Mouse (Mus musculus) midbrain, embryonic 14.5 days (tissue): Measurements from ENCODE around the gene Plekhh3. TPM values are rescaled to one million over a fixed set of nuclear protein-coding genes. Genes with fewer than 3 reads are reported as not detected.

Source experiments
- ATAC-seq: fragments of 200-750 bp; cut with Nextera tagmentation; 2 replicates; pipeline ENCODE4 v1.8.0; 2017; ENCODE audit warnings: moderate number of reproducible peaks, moderate library complexity; ENCODE audit not compliant: low FRiP score, low TSS enrichment
- DNase-seq: peaks from one replicate; pipeline ENCODE4 v3.0.0-alpha.2; 2015
- H3K27ac ChIP-seq: fragments of 300-500 bp; sonication (generic); replicated peaks from 2 replicates; pipeline ENCODE4 v1.5.1; 2014; ENCODE audit warnings: mild to moderate bottlenecking, low read depth, low read length, moderate library complexity
- H3K27me3 ChIP-seq: fragments of 300-500 bp; sonication (generic); 2 replicates; pipeline ENCODE4 v1.6.1; 2014; ENCODE audit warnings: low read length, control low read depth, mixed read lengths; ENCODE audit not compliant: control insufficient read depth, insufficient read depth
- H3K36me3 ChIP-seq: fragments of 300-500 bp; sonication (generic); 2 replicates; pipeline ENCODE4 v1.6.1; 2014; ENCODE audit warnings: low read length, control low read depth; ENCODE audit not compliant: control insufficient read depth, insufficient read depth
- H3K4me1 ChIP-seq: fragments of 300-500 bp; sonication (generic); 2 replicates; pipeline ENCODE4 v1.6.1; 2014; ENCODE audit warnings: mild to moderate bottlenecking, antibody characterized with exemption, low read length, control low read depth; ENCODE audit not compliant: control insufficient read depth, insufficient read depth
- H3K4me2 ChIP-seq: fragments of 300-500 bp; sonication (generic); 2 replicates; pipeline ENCODE4 v1.6.1; 2014; ENCODE audit warnings: mild to moderate bottlenecking, low read length, moderate library complexity
- H3K4me3 ChIP-seq: fragments of 300-500 bp; sonication (generic); replicated peaks from 2 replicates; pipeline ENCODE4 v1.5.1; 2014; ENCODE audit warnings: low read depth, low read length
- H3K9ac ChIP-seq: fragments of 300-500 bp; sonication (generic); replicated peaks from 2 replicates; pipeline ENCODE4 v1.6.1; 2014; ENCODE audit warnings: mild to moderate bottlenecking, low read length, moderate library complexity
- H3K9me3 ChIP-seq: fragments of 300-500 bp; sonication (generic); 2 replicates; pipeline ENCODE4 v1.6.1; 2016; ENCODE audit warnings: low read length, control low read depth, mixed read lengths; ENCODE audit not compliant: control insufficient read depth
- WGBS: fragments of 180-500 bp; shearing (Covaris S2); extraction: QIAGEN DNeasy Blood & Tissue Kit; methylation state at CpG from one replicate; pipeline ENCODE4 v1.1.7; 2014; 5-methylcytosine and 5-hydroxymethylcytosine counted together
- polyA plus RNA-seq: library from polyadenylated mRNA; unstranded; fragments of >200 nt; fragmentation: Nextera tagmentation; extraction: Ambion mirVana; gene quantifications from 2 replicates; pipeline ENCODE4 v1.2.1, GENCODE M21; 2014

Gene Plekhh3
- polyA plus RNA-seq, 1 experiment from 2014 or later, result 8.2 TPM

GRCm38 (mm10) chr11:101182771-101183517 is 11.8 kb upstream of the Plekhh3 start:
- no peak overlapping the region for H3K4me3 ChIP-seq
- H3K27me3 ChIP-seq, result peaks cover 8% of the 10 kb centered on the region; the same call in 1 of the 2 replicates
- H3K9me3 ChIP-seq, result no peaks in the 10 kb centered on the region
- WGBS, result 75% methylated on average over 14 of the region's 14 CpGs
- no peak overlapping the region for H3K4me2 ChIP-seq
- no peak overlapping the region for H3K27ac ChIP-seq
- H3K36me3 ChIP-seq, result 0 out of 2 replicates have a peak, but pooled peaks cover 4% of the 10 kb centered on the region
- 0 out of 2 replicates have a peak, but pooled peaks cover 5% of the 10 kb centered on the region for H3K4me1 ChIP-seq
- ATAC-seq (no peak), DNase-seq (no peak)
- no peak overlapping the region for H3K9ac ChIP-seq

- Histone ChIP-seq H3K9ac (no peak overlapping the region), H3K9me3 (no peaks in the 10 kb centered on the region), H3K27me3 (peaks cover 18% of the 10 kb centered on the region), H3K4me3 (no peak overlapping the region), H3K27ac (no peak overlapping the region), H3K4me1 (peaks cover 10% of the 10 kb centered on the region; the same call in 1 of the 2 replicates), H3K36me3 (0 out of 2 replicates have a peak, but pooled peaks cover 4% of the 10 kb centered on the region), H3K4me2 (no peak overlapping the region)
- WGBS, result 95% methylated on average over 11 of the region's 11 CpGs
- DNase-seq, result no peak
- no peak for ATAC-seq
These were observed 10.8 kb upstream of the Plekhh3 start for GRCm38 (mm10) chr11:101181961-101182360.

GRCm38 (mm10) chr11:101180846-101181740 is 9.9 kb upstream of the Plekhh3 start:
- no peaks in the 10 kb centered on the region for H3K9me3 ChIP-seq
- H3K27ac ChIP-seq, result no peak overlapping the region
- 0 out of 2 replicates have a peak, but pooled peaks cover 4% of the 10 kb centered on the region for H3K36me3 ChIP-seq
- peaks cover 15% of the 10 kb centered on the region for H3K4me1 ChIP-seq
- H3K4me3 ChIP-seq, result no peak overlapping the region
- ATAC-seq (no peak), DNase-seq (peak; percentile 85)
- no peak overlapping the region; the same call in 1 of the 2 replicates for H3K9ac ChIP-seq
- H3K27me3 ChIP-seq, result peaks cover 25% of the 10 kb centered on the region
- H3K4me2 ChIP-seq, result no peak overlapping the region
- WGBS, result 42% methylated on average over 10 of the region's 10 CpGs

GRCm38 (mm10) chr11:101180261-101180660 is 9.1 kb upstream of the Plekhh3 start:
- H3K27me3 ChIP-seq, result peaks cover 30% of the 10 kb centered on the region
- no peak overlapping the region for H3K4me3 ChIP-seq
- 65% methylated on average over 17 of the region's 17 CpGs for WGBS
- ATAC-seq (no peak), DNase-seq (no peak)
- no peak overlapping the region for H3K27ac ChIP-seq
- no peak overlapping the region; the same call in 1 of the 2 replicates for H3K9ac ChIP-seq
- peaks cover 15% of the 10 kb centered on the region for H3K4me1 ChIP-seq
- H3K9me3 ChIP-seq, result no peaks in the 10 kb centered on the region
- no peak overlapping the region for H3K4me2 ChIP-seq
- H3K36me3 ChIP-seq, result 0 out of 2 replicates have a peak, but pooled peaks cover 4% of the 10 kb centered on the region

- 75% methylated on average over 15 of the region's 15 CpGs for WGBS
- Histone ChIP-seq H3K4me2 (no peak overlapping the region), H3K9me3 (no peaks in the 10 kb centered on the region), H3K27me3 (peaks cover 37% of the 10 kb centered on the region), H3K4me3 (no peak overlapping the region), H3K4me1 (peaks cover 21% of the 10 kb centered on the region), H3K9ac (no peak overlapping the region), H3K36me3 (no peaks in the 10 kb centered on the region), H3K27ac (no peak overlapping the region)
- ATAC-seq (no peak), DNase-seq (no peak)
These were observed 8.2 kb upstream of the Plekhh3 start for GRCm38 (mm10) chr11:101179306-101179705.

- no peak overlapping the region for H3K4me3 ChIP-seq
- no peaks in the 10 kb centered on the region for H3K36me3 ChIP-seq
- H3K9me3 ChIP-seq, result no peaks in the 10 kb centered on the region
- 49% methylated on average over 36 of the region's 36 CpGs for WGBS
- no peak overlapping the region for H3K9ac ChIP-seq
- no peak for DNase-seq
- peaks cover 38% of the 10 kb centered on the region for H3K27me3 ChIP-seq
- H3K4me2 ChIP-seq, result peak overlapping the region; percentile 4; the same call in 1 of the 2 replicates
- peaks cover 30% of the 10 kb centered on the region for H3K4me1 ChIP-seq
- no peak for ATAC-seq
- H3K27ac ChIP-seq, result no peak overlapping the region
These were observed 7.2 kb upstream of the Plekhh3 start for GRCm38 (mm10) chr11:101178061-101179058.

GRCm38 (mm10) chr11:101176933-101177773 is 6.0 kb upstream of the Plekhh3 start:
- Histone ChIP-seq H3K27me3 (peaks cover 41% of the 10 kb centered on the region), H3K4me2 (peak overlapping the region; percentile 56), H3K27ac (no peak overlapping the region), H3K4me1 (peaks cover 41% of the 10 kb centered on the region), H3K36me3 (no peaks in the 10 kb centered on the region), H3K9ac (no peak overlapping the region), H3K9me3 (no peaks in the 10 kb centered on the region), H3K4me3 (peak overlapping the region; percentile 36)
- peak; percentile 79 for DNase-seq
- 23% methylated on average over 22 of the region's 22 CpGs for WGBS
- ATAC-seq, result no peak
